Mouse (Mus musculus) kidney, postnatal 14 days (tissue): ENCODE results near the gene Slamf1.
"Not testable (repeated sequence)": the region's sequence is repeated elsewhere in the genome, so short reads cannot be mapped to it uniquely, and the experiment has no call there.

Source experiments
- DNase-seq: peaks from one replicate; pipeline ENCODE4 v3.0.0; 2022; ENCODE audit warnings: mixed read lengths

Gene Slamf1

DNA sequence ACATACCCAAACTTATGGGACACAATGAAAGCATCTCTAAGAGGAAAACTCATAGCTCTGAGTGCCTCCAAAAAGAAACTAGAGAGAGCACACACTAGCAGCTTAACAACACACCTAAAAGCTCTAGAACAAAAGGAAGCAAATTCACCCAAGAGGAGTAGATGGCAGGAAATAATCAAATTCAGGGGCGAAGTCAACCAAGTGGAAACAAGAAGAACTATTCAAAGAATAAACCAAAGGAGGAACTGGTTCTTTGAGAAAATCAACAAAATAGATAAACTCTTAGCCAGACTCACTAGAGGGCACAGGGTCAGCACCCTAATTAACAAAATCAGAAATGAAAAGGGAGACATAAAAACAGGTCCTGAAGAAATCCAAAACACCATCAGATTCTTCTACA lies 44.1 kb downstream of the Slamf1 start:
- DNase-seq, result not testable (repeated sequence)

DNA sequence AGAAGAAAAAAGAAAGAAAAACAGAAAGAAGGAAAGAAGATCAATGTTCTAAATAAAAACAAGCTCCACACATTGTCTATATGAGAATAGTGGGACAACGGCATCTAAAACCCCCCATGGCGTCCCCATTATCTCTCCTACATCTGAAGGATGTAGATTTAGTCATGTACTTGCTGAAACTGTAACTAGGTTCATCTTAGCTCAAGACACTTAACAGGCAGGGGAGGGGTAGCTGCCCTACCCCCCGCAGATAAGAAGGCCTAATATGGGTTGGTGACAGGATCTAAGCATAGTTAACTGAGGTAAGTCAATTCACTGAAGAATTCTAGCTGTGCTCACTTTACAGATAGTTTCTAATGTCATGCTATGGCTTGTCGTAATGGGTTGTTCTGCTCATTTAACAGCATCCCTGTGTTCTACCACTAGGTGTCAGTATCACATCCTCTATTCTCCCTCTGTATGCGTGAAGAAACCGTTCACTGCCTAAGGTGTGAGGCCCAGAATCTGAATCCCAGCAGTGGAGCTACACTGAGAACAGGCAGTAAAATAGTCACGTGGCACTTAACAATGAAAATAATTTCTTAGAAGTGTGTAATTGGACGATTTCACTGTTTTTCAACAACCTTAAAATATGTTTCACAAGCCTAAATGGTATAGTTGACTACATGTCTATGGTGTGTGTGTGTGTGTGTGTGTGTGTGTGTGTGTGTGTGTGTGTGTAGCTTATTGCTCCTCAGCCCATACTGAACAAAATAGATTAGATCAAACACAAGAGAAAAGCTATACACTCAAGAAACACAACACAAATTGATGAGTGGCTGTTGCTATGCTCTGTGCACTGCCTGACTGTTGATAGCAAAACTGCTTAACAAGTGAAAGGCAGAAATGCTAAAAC lies 48.9 kb downstream of the Slamf1 start:
- peak; percentile 52 for DNase-seq

DNA sequence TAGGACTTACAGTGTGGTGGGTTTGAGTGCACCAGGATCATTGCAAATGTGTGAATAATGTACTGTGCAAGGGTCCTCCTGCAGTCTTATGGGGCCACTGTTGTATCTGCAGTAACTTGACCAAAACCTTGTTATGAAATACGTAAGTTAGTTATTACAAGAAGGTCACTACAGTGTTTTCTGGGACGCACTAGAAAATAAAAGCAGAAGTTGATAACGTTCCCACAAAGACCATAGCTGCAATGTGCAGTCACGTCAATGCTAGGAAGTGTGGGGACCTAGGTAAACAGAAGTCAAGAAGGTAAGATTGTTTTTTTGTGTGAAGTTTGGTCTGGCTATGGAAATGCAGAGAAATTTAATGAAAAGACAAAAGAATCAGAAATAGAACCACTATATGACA lies 50.1 kb downstream of the Slamf1 start:
- no peak for DNase-seq

DNA sequence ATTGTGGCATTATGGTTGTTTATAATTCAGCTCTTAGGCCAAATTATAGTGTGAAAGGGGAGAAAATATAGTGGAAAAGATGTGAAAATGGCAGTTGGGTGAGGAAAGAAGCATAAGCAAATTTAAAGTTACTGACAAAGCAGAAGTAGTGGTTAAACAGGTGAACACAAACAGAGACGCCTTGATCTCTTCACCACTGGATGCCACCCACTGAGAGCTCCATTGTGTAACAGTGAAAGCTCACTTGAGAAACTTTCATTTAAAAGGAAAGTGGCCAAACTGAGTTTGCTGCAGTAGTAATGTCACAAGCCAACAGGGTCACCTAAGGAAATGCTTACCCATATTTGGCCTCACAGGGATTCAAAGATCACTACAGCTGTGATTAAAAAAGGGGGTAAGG lies 54.4 kb downstream of the Slamf1 start:
- no peak for DNase-seq

DNA sequence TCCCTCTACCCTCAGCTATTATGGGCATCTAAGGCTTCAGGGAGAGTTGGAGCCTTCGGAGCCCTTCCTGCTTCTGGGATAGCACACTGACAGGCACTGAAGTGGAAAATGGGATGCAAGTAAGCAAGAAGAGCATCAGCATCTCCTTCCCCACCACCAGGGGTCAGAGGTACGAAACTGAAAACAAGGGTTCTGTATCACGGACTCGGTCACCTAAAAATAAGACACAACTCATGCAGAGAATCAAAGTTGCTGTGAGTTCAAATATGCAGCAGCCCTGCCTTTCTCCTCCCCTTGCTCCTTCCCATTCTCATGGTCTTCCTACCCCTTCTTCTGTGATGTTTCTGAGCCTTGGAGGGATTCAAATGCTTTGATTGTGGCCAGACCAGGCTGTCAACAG lies 58.5 kb downstream of the Slamf1 start:
- DNase-seq, result no peak

DNA sequence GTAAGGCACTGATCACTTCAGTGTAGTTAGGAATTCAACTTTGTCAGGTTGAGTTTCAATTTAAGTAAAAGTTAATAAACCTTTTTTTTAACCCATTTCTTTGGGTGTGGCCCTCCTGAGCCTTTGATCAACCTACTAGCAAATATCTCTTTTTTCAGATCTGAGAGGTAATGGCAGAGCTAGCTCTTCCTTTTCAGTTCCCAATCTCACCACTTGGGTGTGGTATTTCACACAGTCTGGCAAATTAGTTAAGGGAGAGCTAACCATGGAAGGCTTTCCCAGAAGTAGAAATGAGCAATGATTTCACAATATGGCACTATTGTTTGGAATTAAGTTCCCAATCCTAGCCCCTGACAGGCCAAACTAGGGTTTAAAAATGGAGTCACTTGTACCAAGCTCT lies 59.2 kb downstream of the Slamf1 start:
- peak; percentile 9 for DNase-seq

DNA sequence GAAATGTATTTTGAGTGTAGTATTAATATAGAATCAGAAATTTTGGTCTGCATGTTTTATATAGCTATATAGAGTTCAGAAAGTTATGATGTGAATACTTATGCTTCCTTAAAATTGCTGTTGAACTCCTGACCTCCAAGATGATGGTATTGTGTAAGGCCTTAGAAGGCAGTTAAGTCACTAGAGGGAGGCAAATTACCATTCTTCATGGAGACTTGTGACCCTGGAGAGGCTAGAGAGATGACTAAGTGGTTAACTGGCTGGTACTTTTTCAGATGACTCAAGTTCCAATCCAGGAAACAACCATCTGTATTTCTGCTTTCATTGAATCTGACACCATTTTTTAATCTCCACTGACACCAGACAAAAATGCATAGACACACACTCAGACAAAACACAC lies 60.7 kb downstream of the Slamf1 start:
- no peak for DNase-seq

DNA sequence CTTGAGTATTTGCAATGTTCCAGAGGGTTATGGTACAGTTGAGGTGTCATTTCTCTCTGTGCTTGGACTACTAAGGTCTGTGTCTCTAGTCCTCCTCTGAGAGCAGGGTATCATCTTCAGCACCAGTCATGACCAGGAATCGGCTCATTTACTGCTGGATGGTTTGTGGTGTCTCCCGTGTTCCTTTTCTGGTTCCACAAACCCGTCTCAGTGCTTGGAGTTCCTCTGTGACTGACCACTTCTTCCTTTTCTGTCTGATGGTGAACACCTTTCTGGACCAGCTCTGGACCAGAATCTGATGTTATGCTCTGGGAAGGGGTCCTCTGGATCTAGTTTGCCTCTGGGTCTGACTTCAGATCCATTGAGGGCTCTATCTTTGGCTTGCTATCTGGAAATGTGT lies 72.6 kb downstream of the Slamf1 start, which contains the start of gene Cd84:
Gene Cd84, plus strand, starts transcription at position 210 of the 400 bp plus-strand sequence.
- DNase-seq, result no peak

DNA sequence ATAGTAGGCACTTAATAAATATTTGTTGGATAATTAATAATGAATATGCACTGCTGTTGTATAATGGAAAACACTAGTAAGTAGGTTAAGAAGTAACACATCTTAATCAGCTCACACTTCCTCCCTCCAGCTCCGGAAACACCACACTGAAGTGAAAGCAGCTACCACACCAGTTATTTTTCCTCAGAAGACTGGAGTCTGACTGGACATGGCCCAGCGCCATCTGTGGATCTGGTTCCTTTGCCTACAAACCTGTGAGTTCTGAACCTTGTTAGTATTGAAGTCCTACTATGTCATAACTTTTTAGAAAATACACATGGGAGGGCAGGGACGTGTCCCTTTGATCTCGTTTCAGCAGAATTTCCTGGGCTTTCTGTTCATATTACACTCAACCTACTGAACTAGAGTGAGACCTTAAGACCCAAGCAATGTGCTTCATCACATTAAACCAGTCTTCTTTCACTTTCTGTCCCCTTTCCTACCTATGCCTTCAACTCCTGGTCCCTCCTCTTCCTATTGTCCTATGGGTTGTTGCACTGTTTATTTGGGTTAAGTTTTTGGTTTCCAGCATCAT lies 73.6 kb downstream of the Slamf1 start:
- DNase-seq, result no peak

DNA sequence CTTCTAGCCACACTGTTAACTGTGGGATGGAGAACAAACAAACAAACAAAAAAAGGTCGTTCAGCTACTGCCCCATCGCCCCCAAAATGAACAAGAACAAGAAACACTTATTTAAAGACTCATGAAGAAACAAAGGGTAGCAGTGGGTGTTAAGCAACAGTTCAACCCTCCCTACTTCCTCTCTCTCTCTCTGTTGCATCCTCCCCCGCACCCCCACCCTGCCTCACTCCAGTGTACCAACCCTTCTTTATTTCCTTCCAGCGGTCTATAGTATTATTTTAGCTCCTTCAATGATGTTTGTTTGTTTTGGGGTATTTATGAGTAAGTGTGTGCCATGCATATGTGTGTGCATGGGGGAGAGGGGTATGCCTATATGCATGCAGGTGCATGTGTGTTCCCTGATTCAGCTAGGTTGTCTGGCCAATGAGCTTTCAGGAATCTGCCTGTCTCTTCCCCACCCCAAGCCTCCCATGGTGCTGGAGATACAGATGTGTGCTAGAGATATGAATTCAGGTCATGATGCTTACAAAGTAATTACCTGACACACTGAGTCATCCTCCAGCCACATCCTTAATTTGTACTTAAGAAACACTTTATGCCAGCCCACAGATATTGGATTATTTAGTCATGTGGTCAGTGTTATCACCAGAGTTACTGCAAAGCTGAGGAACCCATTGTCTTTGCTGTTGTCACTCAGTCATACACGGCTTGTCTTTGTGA lies 78.3 kb downstream of the Slamf1 start:
- no peak for DNase-seq

DNA sequence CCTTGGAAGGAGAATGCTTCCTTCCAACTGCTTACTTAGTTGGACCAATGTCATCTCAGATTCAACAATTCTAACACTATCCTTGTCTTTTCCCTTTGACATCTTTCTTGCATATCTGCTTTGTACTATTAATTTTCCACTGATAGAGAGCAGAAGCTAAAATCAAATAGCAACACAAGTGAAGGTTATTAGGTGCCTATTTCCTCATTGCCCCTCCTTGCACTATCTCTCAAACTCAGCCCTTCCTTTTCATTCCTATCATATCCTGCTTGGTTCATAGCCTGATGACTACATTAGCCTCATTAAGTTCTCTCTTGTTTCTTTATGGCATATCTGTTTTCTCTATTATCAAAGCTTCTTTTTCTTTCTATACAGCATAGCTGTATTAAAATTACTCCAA lies 81.3 kb downstream of the Slamf1 start:
- no peak for DNase-seq

DNA sequence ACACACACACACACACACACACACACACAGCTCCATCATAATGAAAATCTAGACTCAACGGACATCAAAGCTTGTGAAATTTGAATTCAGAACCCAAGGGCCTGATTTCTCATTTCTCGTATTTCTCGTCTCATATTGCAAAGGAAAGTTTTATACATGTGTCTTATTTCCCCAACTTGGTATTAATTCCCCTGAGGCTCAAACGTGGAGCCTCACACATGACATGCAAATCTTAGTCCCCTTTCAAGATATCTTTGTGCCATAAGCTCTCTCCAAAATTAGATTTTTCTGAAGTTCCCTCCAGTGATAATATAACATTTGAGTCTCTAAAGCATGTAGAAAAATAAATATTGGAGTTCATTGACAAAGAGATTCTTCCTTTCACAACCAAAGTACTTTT lies 81.8 kb downstream of the Slamf1 start:
- DNase-seq, result no peak

DNA sequence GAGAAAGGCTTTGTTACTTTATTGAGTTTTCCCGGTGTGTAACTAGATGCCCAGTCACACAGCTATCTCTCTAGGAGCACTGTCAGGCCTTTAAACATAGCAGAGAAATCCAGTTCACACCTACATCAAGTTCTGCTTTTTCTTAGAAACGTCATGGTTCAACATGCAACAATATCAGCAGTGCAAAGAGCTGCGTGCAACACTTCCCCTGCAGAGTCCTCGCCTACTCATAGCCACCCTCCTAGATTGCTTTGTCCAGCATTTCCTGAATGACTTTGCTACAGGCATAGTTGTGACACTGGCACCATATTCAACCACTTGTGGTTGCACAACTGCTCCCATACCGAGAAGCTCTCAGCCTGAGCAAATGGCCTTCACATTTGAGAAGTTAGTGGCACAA lies 82.5 kb downstream of the Slamf1 start:
- no peak for DNase-seq
